Mouse (Mus musculus): ENCODE measurements around the gene Eif2s3x. TPM values are rescaled to one million over a fixed set of nuclear protein-coding genes. Genes with fewer than 3 reads are reported as not detected.
"Not testable (repeated sequence)": the region's sequence is repeated elsewhere in the genome, so short reads cannot be mapped to it uniquely, and the experiment has no call there.

Gene Eif2s3x
- polyA plus RNA-seq, 1 experiment, result 16.8 TPM

DNA sequence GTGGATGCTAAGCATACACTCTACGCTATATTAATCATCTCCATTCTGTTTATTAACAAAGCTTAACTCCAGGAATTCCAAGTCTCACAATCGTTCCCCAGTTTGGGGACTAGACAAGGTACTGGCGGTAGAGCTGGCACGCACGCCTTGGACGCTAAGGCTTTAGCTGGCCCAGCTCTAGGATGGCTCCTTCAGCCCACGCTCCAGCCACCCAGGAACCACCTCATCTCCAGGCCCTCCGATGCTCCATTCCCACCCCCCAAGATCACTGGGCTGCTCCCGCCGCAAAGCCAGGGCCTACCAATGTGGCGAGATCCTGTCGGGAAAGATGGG lies 432 bp downstream of the Eif2s3x start:
- TF ChIP-seq POLR2A (IDR thresholded peaks at IDR 0.05; ENCODE audit: low read depth, low read length), result no peak
- TF ChIP-seq CTCF (IDR thresholded peaks at IDR 0.05; ENCODE audit: extremely low read depth, insufficient read length, insufficient replicate concordance, low read depth, low read length), result no peak
- no peaks in the 10 kb centered on the region for H3K4me1 ChIP-seq (ENCODE audit: control insufficient read depth, insufficient read depth, insufficient read length, low read length)
- H3K4me3 ChIP-seq (ENCODE audit: low read depth, low read length), result peak overlapping the region; percentile 98
- no peaks in the 10 kb centered on the region for H3K27me3 ChIP-seq (ENCODE audit: control insufficient read depth, insufficient read depth, low read length)
- WGBS, result 0% methylated on average over 12 of the region's 12 CpGs
- H3K27ac ChIP-seq (ENCODE audit: insufficient read depth, low read depth, low read length), result no peak overlapping the region
- peaks cover 7% of the 10 kb centered on the region; the same call in 1 of the 2 replicates for H3K36me3 ChIP-seq (ENCODE audit: control insufficient read depth, insufficient read depth, low read length)

DNA sequence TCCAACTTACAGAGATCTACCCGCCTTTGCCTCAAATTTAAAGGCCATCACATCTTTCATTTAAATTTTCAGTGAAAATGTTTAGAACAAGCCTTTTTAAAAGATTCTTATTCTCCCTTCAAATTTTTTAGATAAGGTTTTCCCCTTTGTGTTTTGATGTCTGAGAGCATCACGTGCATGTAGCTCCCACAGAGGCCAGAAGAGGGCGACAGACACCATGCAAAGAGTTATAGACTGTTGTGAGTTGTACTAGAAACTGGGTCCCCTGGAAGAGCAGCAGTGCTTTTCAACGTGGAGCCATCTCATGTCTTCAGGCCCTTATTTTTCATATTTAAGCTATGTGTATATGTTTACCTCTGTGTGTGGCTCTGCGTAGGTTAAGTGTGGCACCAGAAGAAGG lies 14.9 kb downstream of the Eif2s3x start:
- no peaks in the 10 kb centered on the region for H3K4me1 ChIP-seq (ENCODE audit: control insufficient read depth, insufficient read depth, insufficient read length, low read length)
- H3K4me3 ChIP-seq (ENCODE audit: low read depth, low read length), result no peak overlapping the region
- peaks cover 29% of the 10 kb centered on the region for H3K36me3 ChIP-seq (ENCODE audit: control insufficient read depth, insufficient read depth, low read length)
- 82% methylated on average over 5 of the region's 5 CpGs for WGBS
- no peak overlapping the region for H3K27ac ChIP-seq (ENCODE audit: insufficient read depth, low read depth, low read length)
- no peaks in the 10 kb centered on the region for H3K27me3 ChIP-seq (ENCODE audit: control insufficient read depth, insufficient read depth, low read length)
- TF ChIP-seq CTCF (IDR thresholded peaks at IDR 0.05; ENCODE audit: extremely low read depth, insufficient read length, insufficient replicate concordance, low read depth, low read length) (peak; percentile 35; the same call in 1 of the 2 replicates), POLR2A (IDR thresholded peaks at IDR 0.05; ENCODE audit: low read depth, low read length) (no peak)

DNA sequence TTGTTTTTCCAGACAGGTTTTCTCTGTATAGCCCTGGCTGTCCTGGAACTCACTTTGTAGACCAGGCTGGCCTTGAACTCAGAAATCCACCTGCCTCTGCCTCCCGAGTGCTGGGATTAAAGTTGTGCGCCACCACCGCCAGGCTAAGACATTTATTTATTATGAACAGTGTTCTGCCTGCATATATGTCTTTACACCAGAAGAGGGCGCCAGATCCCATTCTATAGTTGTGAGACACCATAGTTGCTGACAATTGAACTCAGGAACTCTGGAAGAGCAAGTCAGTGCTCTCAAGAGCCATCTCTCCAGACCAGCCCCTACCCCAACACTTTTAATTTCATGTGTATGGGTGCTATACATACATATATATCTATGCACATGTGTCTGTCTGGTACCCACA lies 18.8 kb downstream of the Eif2s3x start:
- not testable (repeated sequence) for H3K4me3 ChIP-seq (ENCODE audit: low read depth, low read length); H3K4me1 ChIP-seq (ENCODE audit: control insufficient read depth, insufficient read depth, insufficient read length, low read length); H3K27ac ChIP-seq (ENCODE audit: insufficient read depth, low read depth, low read length); H3K27me3 ChIP-seq (ENCODE audit: control insufficient read depth, insufficient read depth, low read length)
- peaks cover 20% of the 10 kb centered on the region for H3K36me3 ChIP-seq (ENCODE audit: control insufficient read depth, insufficient read depth, low read length)
- WGBS, result 69% methylated on average over 4 of the region's 4 CpGs

DNA sequence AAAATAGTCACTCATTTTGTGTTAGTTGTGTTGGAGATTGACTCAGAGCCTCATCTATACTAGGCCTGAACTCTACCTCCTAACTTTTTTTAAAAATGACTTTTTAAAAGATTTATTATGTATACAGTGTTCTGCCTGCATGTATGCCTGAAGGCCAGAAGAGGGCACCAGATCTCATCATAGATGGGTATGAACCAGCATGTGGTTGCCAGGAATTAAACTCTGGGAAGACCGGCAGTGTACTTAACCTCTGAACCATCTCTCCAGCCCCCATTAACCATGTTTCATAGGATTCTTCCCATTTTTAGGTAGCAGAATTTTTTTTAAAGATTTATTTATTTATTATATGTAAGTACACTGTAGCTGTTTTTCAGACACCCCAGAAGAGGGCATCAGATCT lies 27.5 kb downstream of the Eif2s3x start:
- H3K4me3 ChIP-seq (ENCODE audit: low read depth, low read length), result no peak overlapping the region
- TF ChIP-seq POLR2A (IDR thresholded peaks at IDR 0.05; ENCODE audit: low read depth, low read length) (no peak), CTCF (IDR thresholded peaks at IDR 0.05; ENCODE audit: extremely low read depth, insufficient read length, insufficient replicate concordance, low read depth, low read length) (no peak)
- no peaks in the 10 kb centered on the region for H3K4me1 ChIP-seq (ENCODE audit: control insufficient read depth, insufficient read depth, insufficient read length, low read length)
- WGBS, result 23% methylated on average over 1 of the region's 1 CpGs
- no peaks in the 10 kb centered on the region for H3K36me3 ChIP-seq (ENCODE audit: control insufficient read depth, insufficient read depth, low read length)
- H3K27me3 ChIP-seq (ENCODE audit: control insufficient read depth, insufficient read depth, low read length), result no peaks in the 10 kb centered on the region
- H3K27ac ChIP-seq (ENCODE audit: insufficient read depth, low read depth, low read length), result no peak overlapping the region

DNA sequence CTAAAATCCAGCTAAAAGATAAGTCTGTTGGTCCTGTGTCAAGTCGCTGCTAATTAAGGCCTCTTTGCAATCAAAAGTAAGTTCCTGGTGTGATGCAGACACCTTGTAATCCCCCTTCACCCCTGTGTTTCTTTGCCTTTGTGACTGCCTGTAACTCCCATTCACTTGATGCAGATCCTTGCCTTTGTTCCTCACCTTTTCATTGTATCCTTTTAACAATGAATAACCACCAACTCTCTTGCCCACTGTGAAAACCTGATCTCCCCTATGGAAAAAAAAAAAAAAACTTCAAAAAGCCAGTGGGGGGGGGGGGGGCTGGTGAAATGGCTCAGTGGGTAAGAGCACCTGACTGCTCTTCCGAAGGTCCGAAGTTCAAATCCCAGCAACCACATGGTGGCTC lies 28.8 kb downstream of the Eif2s3x start:
- H3K4me1 ChIP-seq (ENCODE audit: control insufficient read depth, insufficient read depth, insufficient read length, low read length), result no peaks in the 10 kb centered on the region
- 63% methylated on average over 3 of the region's 3 CpGs for WGBS

DNA sequence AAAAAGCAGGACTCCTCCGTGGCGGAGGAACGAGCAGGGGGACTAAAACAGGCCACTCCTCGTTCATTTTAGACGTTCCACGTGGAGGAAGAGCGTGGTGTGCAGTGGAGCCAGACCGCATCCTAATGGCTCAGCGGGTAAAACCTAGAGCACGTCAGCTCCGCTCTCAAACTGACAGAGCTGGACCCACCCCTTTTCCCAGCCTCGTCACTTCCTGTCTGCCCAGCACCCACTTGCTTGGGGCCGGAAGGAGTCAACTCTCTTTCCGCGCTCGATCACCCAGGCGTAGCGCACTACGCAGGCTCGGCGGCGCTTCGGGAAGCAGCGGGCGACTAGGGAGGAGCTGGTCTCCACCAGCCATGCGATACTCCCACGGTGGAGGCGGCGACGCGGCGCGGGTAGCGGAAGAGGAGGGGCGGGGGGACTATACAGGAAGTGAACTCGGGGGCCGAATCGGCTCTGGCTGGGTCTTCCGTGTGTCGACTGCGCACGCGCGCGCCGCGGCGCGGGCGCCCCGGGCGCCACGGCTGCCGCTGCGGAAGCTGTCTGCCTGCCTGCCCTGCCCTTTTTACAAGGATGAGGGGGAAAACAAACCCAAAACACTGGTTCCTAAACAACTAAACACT lies 34.8 kb downstream of the Eif2s3x start:
- Histone ChIP-seq H3K27me3 (ENCODE audit: control insufficient read depth, insufficient read depth, low read length) (no peaks in the 10 kb centered on the region), H3K27ac (ENCODE audit: insufficient read depth, low read depth, low read length) (peak overlapping the region; percentile 100), H3K4me3 (ENCODE audit: low read depth, low read length) (peak overlapping the region; percentile 100), H3K4me1 (ENCODE audit: control insufficient read depth, insufficient read depth, insufficient read length, low read length) (no peaks in the 10 kb centered on the region), H3K36me3 (ENCODE audit: control insufficient read depth, insufficient read depth, low read length) (no peaks in the 10 kb centered on the region)
- TF ChIP-seq CTCF (IDR thresholded peaks at IDR 0.05; ENCODE audit: extremely low read depth, insufficient read length, insufficient replicate concordance, low read depth, low read length) (no peak), POLR2A (IDR thresholded peaks at IDR 0.05; ENCODE audit: low read depth, low read length) (peak; percentile 87)
- 1% methylated on average over 41 of the region's 55 CpGs for WGBS

More for the DNA sequence above, 28.8 kb downstream of the Eif2s3x start:
- H3K36me3 ChIP-seq (ENCODE audit: control insufficient read depth, insufficient read depth, low read length), result no peaks in the 10 kb centered on the region
- no peak overlapping the region for H3K4me3 ChIP-seq (ENCODE audit: low read depth, low read length)
- H3K27me3 ChIP-seq (ENCODE audit: control insufficient read depth, insufficient read depth, low read length), result no peaks in the 10 kb centered on the region
- TF ChIP-seq POLR2A (IDR thresholded peaks at IDR 0.05; ENCODE audit: low read depth, low read length), result no peak
- TF ChIP-seq CTCF (IDR thresholded peaks at IDR 0.05; ENCODE audit: extremely low read depth, insufficient read length, insufficient replicate concordance, low read depth, low read length), result no peak
- H3K27ac ChIP-seq (ENCODE audit: insufficient read depth, low read depth, low read length), result no peak overlapping the region

DNA sequence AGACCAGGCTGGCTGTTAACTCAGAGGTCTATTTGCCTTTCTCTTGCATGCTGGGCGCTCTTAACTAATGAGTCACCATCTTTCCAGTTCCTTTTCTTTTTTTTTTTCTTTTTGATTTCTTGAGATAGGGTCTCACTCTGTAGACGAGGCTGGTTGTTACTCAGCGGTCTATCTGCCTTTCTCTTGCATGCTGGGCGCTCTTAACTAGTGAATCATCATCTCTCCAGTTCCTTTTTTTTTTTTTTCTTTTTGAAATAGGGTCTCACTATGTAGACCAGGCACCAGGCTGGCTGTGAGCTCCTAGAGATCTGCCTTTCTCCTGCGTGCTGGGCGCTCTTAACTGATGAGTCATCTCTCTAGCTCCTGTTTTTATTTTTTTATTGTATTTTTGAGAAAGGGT lies 43.3 kb downstream of the Eif2s3x start:
- WGBS, result 59% methylated on average over 6 of the region's 6 CpGs
- TF ChIP-seq CTCF (IDR thresholded peaks at IDR 0.05; ENCODE audit: extremely low read depth, insufficient read length, insufficient replicate concordance, low read depth, low read length) (no peak), POLR2A (IDR thresholded peaks at IDR 0.05; ENCODE audit: low read depth, low read length) (no peak)
- H3K4me1 ChIP-seq (ENCODE audit: control insufficient read depth, insufficient read depth, insufficient read length, low read length), result no peaks in the 10 kb centered on the region
- H3K4me3 ChIP-seq (ENCODE audit: low read depth, low read length), result no peak overlapping the region
- H3K27ac ChIP-seq (ENCODE audit: insufficient read depth, low read depth, low read length), result no peak overlapping the region
- no peaks in the 10 kb centered on the region for H3K36me3 ChIP-seq (ENCODE audit: control insufficient read depth, insufficient read depth, low read length)
- no peaks in the 10 kb centered on the region for H3K27me3 ChIP-seq (ENCODE audit: control insufficient read depth, insufficient read depth, low read length)

Measured in small intestine, adult 2 months (tissue).